Mouse (Mus musculus): ENCODE results near the gene Plbd2. TPM values are rescaled to one million over a fixed set of nuclear protein-coding genes. Genes with fewer than 3 reads are reported as not detected.

Gene Plbd2
- polyA plus RNA-seq (2015; fragmentation: Nextera tagmentation; extraction: Ambion mirVana): 55.9 and 58.8 TPM in 2 replicates

- Histone ChIP-seq H3K4me1 (peaks cover 28% of the 10 kb centered on the region), H3K27ac (no peak within 1 kb of the TSS), H3K9ac (peak within 1 kb of the TSS; percentile 92), H3K27me3 (no peaks in the 10 kb centered on the region), H3K4me2 (replicated peaks) (peak within 1 kb of the TSS; percentile 97), H3K9me3 (no peaks in the 10 kb centered on the region), H3K4me3 (peak within 1 kb of the TSS; percentile 90), H3K36me3 (peaks cover 10% of the 10 kb centered on the region; the same call in 1 of the 2 replicates)
- ATAC-seq (ENCODE audit: low FRiP score, low read depth): peak; percentile 60
- WGBS: under 1% methylated on average over 44 of the region's 55 CpGs
Measured at GRCm38 (mm10) chr5:120503144-120503795, at the start of gene Plbd2. Plbd2 (minus strand) TSS chr5:120503625.

DNA sequence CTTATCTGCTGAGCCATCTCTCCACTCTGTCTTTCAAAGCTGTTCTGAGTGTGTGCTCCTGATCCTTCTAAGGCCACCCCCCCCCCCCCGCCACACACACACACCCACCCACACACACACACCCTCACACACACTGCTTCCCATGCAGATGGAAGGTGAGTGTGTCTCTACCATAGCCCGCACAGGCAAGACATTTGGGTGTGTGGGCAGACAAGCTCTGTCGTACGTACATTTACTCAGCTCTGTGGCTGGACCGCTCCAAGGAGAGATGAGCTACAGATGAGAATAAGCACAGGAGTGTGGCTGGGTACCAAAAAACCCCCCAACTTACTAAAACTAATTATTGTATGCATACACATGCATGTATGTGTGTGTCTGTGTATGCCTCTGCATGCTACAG is 47.2 kb upstream of the Plbd2 start:
- no peak overlapping the region for H3K27ac ChIP-seq
- no peak overlapping the region for H3K9ac ChIP-seq
- no peak for ATAC-seq (ENCODE audit: low FRiP score, low read depth)
- H3K9me3 ChIP-seq: no peaks in the 10 kb centered on the region
- no peak overlapping the region for H3K4me3 ChIP-seq
- H3K27me3 ChIP-seq: no peaks in the 10 kb centered on the region
- 92% methylated on average over 5 of the region's 5 CpGs for WGBS
- no peak overlapping the region for H3K4me2 ChIP-seq (replicated peaks)
- H3K4me1 ChIP-seq: 0 out of 2 replicates have a peak, but pooled peaks cover 3% of the 10 kb centered on the region
- peaks cover 76% of the 10 kb centered on the region for H3K36me3 ChIP-seq

- Histone ChIP-seq H3K36me3 (peaks cover 72% of the 10 kb centered on the region), H3K4me2 (replicated peaks) (no peak overlapping the region), H3K4me3 (no peak overlapping the region), H3K27ac (no peak overlapping the region), H3K9ac (no peak overlapping the region), H3K27me3 (no peaks in the 10 kb centered on the region), H3K9me3 (no peaks in the 10 kb centered on the region), H3K4me1 (0 out of 2 replicates have a peak, but pooled peaks cover 3% of the 10 kb centered on the region)
- WGBS: 83% methylated on average over 5 of the region's 5 CpGs
- ATAC-seq (ENCODE audit: low FRiP score, low read depth): no peak
Measured at GRCm38 (mm10) chr5:120550137-120550536, 46.7 kb upstream of the Plbd2 start.

GRCm38 (mm10) chr5:120548236-120548850 is 44.9 kb upstream of the Plbd2 start:
- Histone ChIP-seq H3K27ac (no peak overlapping the region), H3K4me1 (0 out of 2 replicates have a peak, but pooled peaks cover 3% of the 10 kb centered on the region), H3K36me3 (peaks cover 71% of the 10 kb centered on the region), H3K4me2 (replicated peaks) (no peak overlapping the region), H3K9me3 (no peaks in the 10 kb centered on the region), H3K27me3 (no peaks in the 10 kb centered on the region), H3K4me3 (no peak overlapping the region), H3K9ac (no peak overlapping the region)
- WGBS: 62% methylated on average over 11 of the region's 11 CpGs
- no peak for ATAC-seq (ENCODE audit: low FRiP score, low read depth)

- Histone ChIP-seq H3K4me2 (replicated peaks) (no peak overlapping the region), H3K36me3 (peaks cover 45% of the 10 kb centered on the region), H3K4me1 (peaks cover 43% of the 10 kb centered on the region), H3K27me3 (no peaks in the 10 kb centered on the region), H3K4me3 (no peak overlapping the region), H3K27ac (no peak overlapping the region; the same call in 1 of the 2 replicates), H3K9me3 (no peaks in the 10 kb centered on the region), H3K9ac (0 out of 2 replicates have a peak overlapping the region, but pooled peaks have one; percentile 8)
- no peak for ATAC-seq (ENCODE audit: low FRiP score, low read depth)
- WGBS: 61% methylated on average over 5 of the region's 5 CpGs
Measured at GRCm38 (mm10) chr5:120536632-120537031, 33.2 kb upstream of the Plbd2 start.

- Histone ChIP-seq H3K4me3 (no peak overlapping the region), H3K36me3 (peaks cover 39% of the 10 kb centered on the region), H3K9me3 (no peaks in the 10 kb centered on the region), H3K4me1 (peaks cover 43% of the 10 kb centered on the region), H3K4me2 (replicated peaks) (no peak overlapping the region), H3K27ac (no peak overlapping the region), H3K9ac (0 out of 2 replicates have a peak overlapping the region, but pooled peaks have one; percentile 8), H3K27me3 (no peaks in the 10 kb centered on the region)
- no peak for ATAC-seq (ENCODE audit: low FRiP score, low read depth)
- 79% methylated on average over 13 of the region's 13 CpGs for WGBS
Measured at GRCm38 (mm10) chr5:120536046-120536445, 32.6 kb upstream of the Plbd2 start.

DNA sequence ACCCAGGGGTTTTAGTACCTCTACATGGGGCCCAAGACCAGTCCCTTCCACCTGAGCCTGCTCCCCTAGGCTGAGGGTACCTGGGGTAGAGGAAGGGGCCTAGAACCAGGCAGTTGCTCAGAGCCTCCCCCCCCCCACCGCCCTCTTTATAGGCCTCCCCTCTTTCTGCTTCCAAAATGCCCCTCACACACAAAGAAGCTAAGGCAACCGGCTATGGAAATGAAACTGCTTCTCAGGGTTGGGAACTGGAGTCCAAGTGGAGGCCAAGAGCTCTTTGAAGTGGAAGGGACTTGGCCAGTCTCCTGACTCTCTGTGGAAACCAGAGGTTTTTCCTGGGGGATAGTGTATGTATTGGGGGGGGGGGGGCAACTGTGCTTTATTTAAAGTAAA is 31.3 kb upstream of the Plbd2 start:
- Histone ChIP-seq H3K27me3 (no peaks in the 10 kb centered on the region), H3K9ac (no peak overlapping the region), H3K36me3 (peaks cover 26% of the 10 kb centered on the region), H3K4me1 (peaks cover 43% of the 10 kb centered on the region), H3K27ac (peak overlapping the region; percentile 66), H3K4me2 (replicated peaks) (peak overlapping the region; percentile 2), H3K9me3 (no peaks in the 10 kb centered on the region), H3K4me3 (no peak overlapping the region)
- ATAC-seq (ENCODE audit: low FRiP score, low read depth): peak; percentile 45
- 20% methylated on average over 2 of the region's 2 CpGs for WGBS

DNA sequence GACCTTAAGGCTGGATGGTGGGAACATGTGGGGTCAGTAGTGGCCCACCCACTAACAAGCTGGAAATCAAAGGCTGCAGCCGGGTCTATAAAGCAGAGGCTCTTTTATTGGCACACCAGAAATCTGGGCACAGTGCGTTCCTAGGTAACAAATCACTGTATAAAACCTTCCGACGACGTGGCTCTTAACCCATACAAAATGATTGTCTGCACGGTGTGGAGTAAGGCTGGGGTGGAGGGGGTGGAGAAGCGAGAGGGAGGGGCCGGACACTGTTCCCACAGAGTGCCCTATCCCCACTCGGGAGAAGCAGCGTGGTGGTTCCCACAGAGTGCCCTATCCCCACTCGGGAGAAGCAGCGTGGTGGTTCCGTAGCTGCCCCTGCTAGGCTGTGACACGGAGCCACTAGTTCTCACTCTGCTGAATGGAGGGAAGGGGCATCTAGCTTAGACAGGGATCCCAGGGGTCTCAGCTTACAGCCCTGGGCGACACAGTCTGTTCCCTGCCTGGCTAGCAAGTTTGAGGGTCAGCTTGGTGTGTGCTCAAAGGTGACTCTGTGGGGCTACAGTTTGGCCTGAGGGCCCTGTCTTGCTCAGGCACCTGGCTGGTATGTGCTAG is 30.8 kb upstream of the Plbd2 start:
- Histone ChIP-seq H3K27me3 (no peaks in the 10 kb centered on the region), H3K36me3 (peaks cover 21% of the 10 kb centered on the region), H3K4me2 (replicated peaks) (peak overlapping the region; percentile 2), H3K4me1 (peaks cover 43% of the 10 kb centered on the region), H3K9ac (no peak overlapping the region; the same call in 1 of the 2 replicates), H3K27ac (peak overlapping the region; percentile 66), H3K4me3 (no peak overlapping the region), H3K9me3 (no peaks in the 10 kb centered on the region)
- WGBS: 13% methylated on average over 15 of the region's 15 CpGs
- ATAC-seq (ENCODE audit: low FRiP score, low read depth): peak; percentile 30

- Histone ChIP-seq H3K4me2 (replicated peaks) (no peak overlapping the region), H3K27me3 (no peaks in the 10 kb centered on the region), H3K36me3 (no peaks in the 10 kb centered on the region), H3K9ac (no peak overlapping the region), H3K27ac (no peak overlapping the region), H3K4me1 (peaks cover 41% of the 10 kb centered on the region), H3K9me3 (no peaks in the 10 kb centered on the region), H3K4me3 (no peak overlapping the region)
- ATAC-seq (ENCODE audit: low FRiP score, low read depth): no peak
- 80% methylated on average over 8 of the region's 8 CpGs for WGBS
Measured at GRCm38 (mm10) chr5:120531631-120532030, 28.2 kb upstream of the Plbd2 start.

GRCm38 (mm10) chr5:120527296-120527964 is 24.0 kb upstream of the Plbd2 start:
- no peaks in the 10 kb centered on the region for H3K27me3 ChIP-seq
- H3K9me3 ChIP-seq: no peaks in the 10 kb centered on the region
- 0 out of 2 replicates have a peak, but pooled peaks cover 3% of the 10 kb centered on the region for H3K4me1 ChIP-seq
- H3K9ac ChIP-seq: no peak overlapping the region
- ATAC-seq (ENCODE audit: low FRiP score, low read depth): no peak
- H3K36me3 ChIP-seq: 0 out of 2 replicates have a peak, but pooled peaks cover 2% of the 10 kb centered on the region
- 85% methylated on average over 17 of the region's 20 CpGs for WGBS
- H3K27ac ChIP-seq: no peak overlapping the region
- no peak overlapping the region for H3K4me2 ChIP-seq (replicated peaks)
- no peak overlapping the region for H3K4me3 ChIP-seq

DNA sequence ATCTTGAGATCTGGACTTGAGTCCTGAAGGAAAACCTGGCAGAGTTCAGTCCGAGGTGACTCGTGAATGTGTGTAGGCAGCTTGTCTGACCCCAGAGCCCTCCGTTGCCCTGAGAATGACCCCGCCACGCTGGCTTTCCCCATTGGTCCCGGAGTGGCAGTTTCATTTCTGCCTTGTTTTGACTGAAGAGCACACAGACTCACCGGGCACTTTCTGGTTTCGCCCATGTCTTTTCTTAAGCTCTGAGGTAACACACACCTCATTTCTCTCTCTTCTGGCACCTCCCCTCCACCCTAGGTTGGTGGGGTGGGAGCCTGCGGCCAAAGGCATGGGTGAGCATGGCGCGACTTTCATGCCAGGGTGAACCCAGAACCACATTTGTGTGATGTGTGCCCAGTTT is 22.9 kb upstream of the Plbd2 start:
- no peak for ATAC-seq (ENCODE audit: low FRiP score, low read depth)
- Histone ChIP-seq H3K27ac (no peak overlapping the region), H3K36me3 (0 out of 2 replicates have a peak, but pooled peaks cover 10% of the 10 kb centered on the region), H3K9ac (no peak overlapping the region), H3K9me3 (no peaks in the 10 kb centered on the region), H3K4me3 (no peak overlapping the region), H3K27me3 (no peaks in the 10 kb centered on the region), H3K4me1 (0 out of 2 replicates have a peak, but pooled peaks cover 3% of the 10 kb centered on the region), H3K4me2 (replicated peaks) (no peak overlapping the region)
- 66% methylated on average over 11 of the region's 11 CpGs for WGBS

Data from limb, embryonic 13.5 days (tissue).